8 mouse cellular contexts compared by ENCODE assay signal in genomic region chr2:94289169-94289568, GRCm38 (mm10).
DNase-seq lines count a peak whose midpoint lies in the region; ATAC-seq lines count a peak whose summit lies in the region.

No protein-coding gene starts in this region.

- 0 out of 2 replicates have a peak, but pooled peaks cover 12% of the 10 kb centered on the region for H3K27me3 ChIP-seq in embryonic facial prominence, embryonic 10.5 days (replicated peaks; ENCODE audit: low read depth, poor library complexity, severe bottlenecking)
- H3K27me3 ChIP-seq in hindbrain, embryonic 13.5 days: no peaks in the 10 kb centered on the region
- H3K27me3 ChIP-seq in lung, embryonic 15.5 days: no peaks in the 10 kb centered on the region

- peak; percentile 84 for ATAC-seq in hindbrain, embryonic 13.5 days (ENCODE audit: low FRiP score)
- peak; percentile 76 for ATAC-seq in lung, embryonic 15.5 days (ENCODE audit: borderline replicate concordance, extremely low read depth, low FRiP score, low TSS enrichment)
- ATAC-seq in megakaryocyte-erythroid progenitor cell, adult 5-6 weeks (replicated peaks; ENCODE audit: low FRiP score, low TSS enrichment, poor library complexity, severe bottlenecking): no peak

- H3K4me1 ChIP-seq in embryonic facial prominence, embryonic 10.5 days: peaks cover 32% of the 10 kb centered on the region
- H3K4me1 ChIP-seq in hindbrain, embryonic 13.5 days (replicated peaks): peaks cover 27% of the 10 kb centered on the region
- H3K4me1 ChIP-seq in lung, embryonic 15.5 days: peaks cover 12% of the 10 kb centered on the region

- H3K4me3 ChIP-seq in embryonic facial prominence, embryonic 10.5 days: peak overlapping the region; percentile 19; the same call in 1 of the 2 replicates
- no peak overlapping the region for H3K4me3 ChIP-seq in hindbrain, embryonic 13.5 days
- H3K4me3 ChIP-seq in lung, embryonic 15.5 days: no peak overlapping the region

- peak overlapping the region; percentile 75 for H3K27ac ChIP-seq in embryonic facial prominence, embryonic 10.5 days (replicated peaks)
- H3K27ac ChIP-seq in hindbrain, embryonic 13.5 days: peak overlapping the region; percentile 70
- H3K27ac ChIP-seq in lung, embryonic 15.5 days: no peak overlapping the region

- peak; percentile 58 to 67 for DNase-seq in layer of hippocampus, postnatal 10 days (ENCODE audit: low spot score in 2 of 2)
- DNase-seq in layer of hippocampus, postnatal 36 days: no peak
- peak; percentile 75 for DNase-seq in embryonic facial prominence, embryonic 10.5 days (ENCODE audit: low spot score)
- peak; percentile 93 for DNase-seq in retina, postnatal 1 day
- DNase-seq in cerebellum, adult 11-12 months: no peak

- no peaks in the 10 kb centered on the region for H3K36me3 ChIP-seq in embryonic facial prominence, embryonic 10.5 days (replicated peaks)
- no peaks in the 10 kb centered on the region for H3K36me3 ChIP-seq in hindbrain, embryonic 13.5 days
- H3K36me3 ChIP-seq in lung, embryonic 15.5 days: no peaks in the 10 kb centered on the region

- peak overlapping the region; percentile 53; the same call in 1 of the 2 replicates for H3K9ac ChIP-seq in hindbrain, embryonic 13.5 days
- H3K9ac ChIP-seq in lung, embryonic 15.5 days: no peak overlapping the region

- 0% methylated on average over 2 of the region's 2 CpGs for WGBS in embryonic facial prominence, embryonic 10.5 days
- WGBS in hindbrain, embryonic 13.5 days: 0% methylated on average over 2 of the region's 2 CpGs
- WGBS in lung, embryonic 15.5 days: 5% methylated on average over 2 of the region's 2 CpGs

- H3K4me2 ChIP-seq in hindbrain, embryonic 13.5 days: peak overlapping the region; percentile 21; the same call in 1 of the 2 replicates
- H3K4me2 ChIP-seq in lung, embryonic 15.5 days: no peak overlapping the region; the same call in 1 of the 2 replicates

- no peaks in the 10 kb centered on the region for H3K9me3 ChIP-seq in embryonic facial prominence, embryonic 10.5 days
- no peaks in the 10 kb centered on the region for H3K9me3 ChIP-seq in hindbrain, embryonic 13.5 days
- no peaks in the 10 kb centered on the region for H3K9me3 ChIP-seq in lung, embryonic 15.5 days

Comparison
In these comparisons a context has a peak if more than half of its experiments do, and no peak if none do; other contexts are left out.
1. DNase-seq: peak in layer of hippocampus, postnatal 10 days (2 of 2), embryonic facial prominence, embryonic 10.5 days (single experiment) and retina, postnatal 1 day (single experiment); none in layer of hippocampus, postnatal 36 days (0 of 2) and cerebellum, adult 11-12 months (single experiment).